ENCODE assay signal across 9 mouse cellular contexts in the genomic region with DNA sequence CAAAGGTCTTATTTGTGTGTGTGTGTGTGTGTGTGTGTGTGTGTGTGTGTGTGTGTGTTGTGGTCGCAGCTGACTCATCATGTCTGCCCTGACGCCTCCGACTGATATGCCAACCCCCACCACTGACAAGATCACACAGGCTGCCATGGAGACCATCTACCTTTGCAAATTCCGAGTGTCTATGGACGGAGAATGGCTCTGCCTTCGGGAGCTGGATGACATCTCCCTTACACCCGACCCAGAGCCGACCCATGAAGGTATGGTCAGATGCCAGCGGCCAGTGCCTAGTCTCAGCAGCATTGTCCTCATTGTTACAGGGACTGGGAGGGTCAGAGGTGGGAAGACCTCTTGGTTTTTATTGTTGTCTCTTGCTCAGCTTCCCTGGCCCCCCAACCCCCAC. TPM values are rescaled to one million over a fixed set of nuclear protein-coding genes. Genes with fewer than 3 reads are reported as not detected.
A peak's percentile ranks its signal among the peaks of the same experiment; 100 is the strongest.
DNase-seq lines count a peak whose midpoint lies in the region; ATAC-seq and TF ChIP-seq lines count a peak whose summit lies in the region.
"Had no signal": no experiment of that assay in that cellular context is flagged by ENCODE, and none has a peak within 500 bp of the region (broad histone marks: within the 10 kb centered on the region; RNA-seq: fewer than 3 reads in every experiment).

No protein-coding gene starts in this region.

- no peak for ATAC-seq in frontal cortex, adult (ENCODE audit: low TSS enrichment)
- no peak for ATAC-seq in granulocyte monocyte progenitor cell, adult 5-6 weeks (replicated peaks; ENCODE audit: poor library complexity, severe bottlenecking)

- peak overlapping the region; percentile 73 for H3K4me3 ChIP-seq in E14TG2a.4 (replicated peaks; ENCODE audit: low read length)
- peak overlapping the region; percentile 57 for H3K4me3 ChIP-seq in embryonic facial prominence, embryonic 10.5 days
- H3K4me3 ChIP-seq: liver, embryonic 15.5 days had no signal

- peak; percentile 33 to 43 for DNase-seq in frontal cortex, postnatal 10 days (ENCODE audit: low spot score in 2 of 2)
- DNase-seq in embryonic facial prominence, embryonic 10.5 days (ENCODE audit: low spot score) = peak; percentile 30
- DNase-seq in layer of hippocampus, adult 9-11 months = peak; percentile 60
- peak; percentile 58 for DNase-seq in retina, embryonic 14.5 days (ENCODE audit: low spot score)
- no peak for DNase-seq in adipocyte (ENCODE audit: low spot score)

- no peaks in the 10 kb centered on the region for H3K9me3 ChIP-seq in E14TG2a.4 (ENCODE audit: low read length)
- no peaks in the 10 kb centered on the region for H3K9me3 ChIP-seq in embryonic facial prominence, embryonic 10.5 days
- H3K9me3 ChIP-seq: liver, embryonic 15.5 days had no signal

- WGBS in embryonic facial prominence, embryonic 10.5 days = 33% methylated on average over 9 of the region's 9 CpGs

- no peaks in the 10 kb centered on the region for H3K27me3 ChIP-seq in E14TG2a.4 (ENCODE audit: insufficient read depth, low read length)
- H3K27me3 ChIP-seq in embryonic facial prominence, embryonic 10.5 days (replicated peaks; ENCODE audit: low read depth, poor library complexity, severe bottlenecking) = no peaks in the 10 kb centered on the region
- H3K27me3 ChIP-seq: liver, embryonic 15.5 days had no signal

- H3K27ac ChIP-seq in embryonic facial prominence, embryonic 10.5 days (replicated peaks) = peak overlapping the region; percentile 73
- H3K27ac ChIP-seq: liver, embryonic 15.5 days had no signal

- H3K4me1 ChIP-seq in E14TG2a.4 (replicated peaks; ENCODE audit: low read depth, low read length) = peaks cover 72% of the 10 kb centered on the region
- H3K4me1 ChIP-seq in embryonic facial prominence, embryonic 10.5 days = peaks cover 54% of the 10 kb centered on the region

- H3K36me3 ChIP-seq in E14TG2a.4 (ENCODE audit: insufficient read depth, low read length) = peaks cover 20% of the 10 kb centered on the region
- 0 out of 2 replicates have a peak, but pooled peaks cover 5% of the 10 kb centered on the region for H3K36me3 ChIP-seq in embryonic facial prominence, embryonic 10.5 days (replicated peaks)
- H3K36me3 ChIP-seq: liver, embryonic 15.5 days had no signal

- no peak for TF ChIP-seq CTCF in E14TG2a.4 (conservative IDR thresholded peaks at IDR 0.05; ENCODE audit: low read length)

RNA-seq across cellular contexts. Expression of a gene that starts 19.2 kb away (rescaled TPM):
- polyA plus RNA-seq in embryonic facial prominence, embryonic 10.5 days (2016; fragmentation: Nextera tagmentation; extraction: Ambion mirVana) = 28.1 and 28.3 TPM in 2 replicates
- 7.4 and 12.7 TPM in 2 replicates for total RNA-seq in granulocyte monocyte progenitor cell, adult 5-6 weeks (2014; fragmentation: Nextera tagmentation)
- 12.7 and 15.3 TPM in 2 replicates for total RNA-seq in granulocyte monocyte progenitor cell, adult 5-6 weeks (2017)

RNA-seq across cellular contexts. Expression of a gene that starts 29.8 kb away (rescaled TPM):
- polyA plus RNA-seq in embryonic facial prominence, embryonic 10.5 days (2016; fragmentation: Nextera tagmentation; extraction: Ambion mirVana) = 87.5 and 88.2 TPM in 2 replicates
- total RNA-seq in granulocyte monocyte progenitor cell, adult 5-6 weeks (2014; fragmentation: Nextera tagmentation) = 65.6 and 68.8 TPM in 2 replicates
- total RNA-seq in granulocyte monocyte progenitor cell, adult 5-6 weeks (2017) = 57.5 and 59.9 TPM in 2 replicates

RNA-seq across cellular contexts. Expression of a gene that starts 56.4 kb away (rescaled TPM):
- 0.14 TPM in 1 of 2 replicates, not detected in the other for polyA plus RNA-seq in embryonic facial prominence, embryonic 10.5 days (2016; fragmentation: Nextera tagmentation; extraction: Ambion mirVana)
- 1.8 TPM in 1 of 2 replicates, not detected in the other for total RNA-seq in granulocyte monocyte progenitor cell, adult 5-6 weeks (2014; fragmentation: Nextera tagmentation)
- total RNA-seq in granulocyte monocyte progenitor cell, adult 5-6 weeks (2017) = 0.43 and 1.5 TPM in 2 replicates
